Mouse (Mus musculus) kidney, embryonic 16.5 days (tissue): ENCODE results near the gene Prkch. TPM values are rescaled to one million over a fixed set of nuclear protein-coding genes. Genes with fewer than 3 reads are reported as not detected.

ENCODE experiments used
- ATAC-seq: fragments of 200-750 bp; cut with Nextera tagmentation; 2 replicates; pipeline ENCODE4 v1.8.0; 2017; ENCODE audit warnings: moderate TSS enrichment; ENCODE audit not compliant: low FRiP score, low TSS enrichment
- H3K27ac ChIP-seq: fragments of 300-500 bp; sonication (generic); 2 replicates; pipeline ENCODE4 v1.5.1; 2014; ENCODE audit warnings: low read length
- H3K27me3 ChIP-seq: fragments of 300-500 bp; sonication (generic); 2 replicates; pipeline ENCODE4 v1.6.1; 2014; ENCODE audit warnings: low read length, control low read depth, mixed read lengths; ENCODE audit not compliant: insufficient read depth
- H3K36me3 ChIP-seq: fragments of 300-500 bp; sonication (generic); 2 replicates; pipeline ENCODE4 v1.6.1; 2014; ENCODE audit warnings: low read length, control low read depth, mixed read lengths; ENCODE audit not compliant: insufficient read depth
- H3K4me1 ChIP-seq: fragments of 300-500 bp; sonication (generic); 2 replicates; pipeline ENCODE4 v1.6.1; 2014; ENCODE audit warnings: low read length, control low read depth, mixed read lengths; ENCODE audit not compliant: insufficient read depth
- H3K4me2 ChIP-seq: fragments of 300-500 bp; sonication (generic); replicated peaks from 2 replicates; pipeline ENCODE4 v1.6.1; 2014; ENCODE audit warnings: low read depth, low read length
- H3K4me3 ChIP-seq: fragments of 300-500 bp; sonication (generic); 2 replicates; pipeline ENCODE4 v1.5.1; 2014; ENCODE audit warnings: mild to moderate bottlenecking, low read length
- H3K9ac ChIP-seq: fragments of 300-500 bp; sonication (generic); replicated peaks from 2 replicates; pipeline ENCODE4 v1.6.1; 2014; ENCODE audit warnings: low read length
- H3K9me3 ChIP-seq: fragments of 300-500 bp; sonication (generic); 2 replicates; pipeline ENCODE4 v1.6.1; 2016; ENCODE audit warnings: low read length, control low read depth
- WGBS: fragments of 180-500 bp; shearing (Covaris S2); extraction: QIAGEN DNeasy Blood & Tissue Kit; methylation state at CpG from one replicate; pipeline ENCODE4 v1.1.7; 2014; 5-methylcytosine and 5-hydroxymethylcytosine counted together
- polyA plus RNA-seq: library from polyadenylated mRNA; unstranded; fragments of >200 nt; fragmentation: Nextera tagmentation; extraction: Ambion mirVana; gene quantifications from 2 replicates; pipeline ENCODE4 v1.2.1, GENCODE M21; 2015

The Prkch gene
- polyA plus RNA-seq, 1 experiment from 2014 or later: 9.8 TPM

GRCm38 (mm10) chr12:73769536-73769935, 184.9 kb downstream of the Prkch start:
- H3K9ac ChIP-seq: no peak overlapping the region
- no peak overlapping the region for H3K4me3 ChIP-seq
- H3K27me3 ChIP-seq: no peaks in the 10 kb centered on the region
- H3K36me3 ChIP-seq: no peaks in the 10 kb centered on the region
- peaks cover 5% of the 10 kb centered on the region; the same call in 1 of the 2 replicates for H3K4me1 ChIP-seq
- H3K4me2 ChIP-seq: no peak overlapping the region
- no peak overlapping the region for H3K27ac ChIP-seq
- ATAC-seq: no peak
- no peaks in the 10 kb centered on the region for H3K9me3 ChIP-seq
- WGBS: 77% methylated on average over 6 of the region's 6 CpGs

- Histone ChIP-seq H3K9ac (no peak overlapping the region), H3K4me3 (no peak overlapping the region), H3K4me2 (no peak overlapping the region), H3K27me3 (no peaks in the 10 kb centered on the region), H3K27ac (no peak overlapping the region), H3K9me3 (no peaks in the 10 kb centered on the region), H3K4me1 (no peaks in the 10 kb centered on the region), H3K36me3 (no peaks in the 10 kb centered on the region)
- no peak for ATAC-seq
- 97% methylated on average over 1 of the region's 1 CpGs for WGBS
These were observed 186.2 kb downstream of the Prkch start for GRCm38 (mm10) chr12:73770771-73771170.

GRCm38 (mm10) chr12:73774793-73775385, 190.3 kb downstream of the Prkch start:
- H3K27ac ChIP-seq: no peak overlapping the region
- no peaks in the 10 kb centered on the region for H3K27me3 ChIP-seq
- WGBS: 83% methylated on average over 7 of the region's 7 CpGs
- H3K9ac ChIP-seq: no peak overlapping the region
- H3K4me2 ChIP-seq: no peak overlapping the region
- H3K4me3 ChIP-seq: no peak overlapping the region
- no peaks in the 10 kb centered on the region for H3K36me3 ChIP-seq
- H3K9me3 ChIP-seq: no peaks in the 10 kb centered on the region
- no peaks in the 10 kb centered on the region for H3K4me1 ChIP-seq
- no peak for ATAC-seq

GRCm38 (mm10) chr12:73776401-73776945, 191.9 kb downstream of the Prkch start:
- H3K27ac ChIP-seq: no peak overlapping the region
- H3K9ac ChIP-seq: no peak overlapping the region
- no peak overlapping the region for H3K4me2 ChIP-seq
- H3K9me3 ChIP-seq: no peaks in the 10 kb centered on the region
- no peaks in the 10 kb centered on the region for H3K36me3 ChIP-seq
- H3K27me3 ChIP-seq: no peaks in the 10 kb centered on the region
- no peaks in the 10 kb centered on the region for H3K4me1 ChIP-seq
- H3K4me3 ChIP-seq: no peak overlapping the region
- WGBS: 87% methylated on average over 6 of the region's 6 CpGs
- ATAC-seq: no peak

GRCm38 (mm10) chr12:73777673-73778072, 193.1 kb downstream of the Prkch start:
- H3K4me3 ChIP-seq: no peak overlapping the region
- H3K27ac ChIP-seq: no peak overlapping the region
- no peak overlapping the region for H3K4me2 ChIP-seq
- H3K9me3 ChIP-seq: no peaks in the 10 kb centered on the region
- H3K36me3 ChIP-seq: no peaks in the 10 kb centered on the region
- no peak overlapping the region for H3K9ac ChIP-seq
- WGBS: 88% methylated on average over 11 of the region's 11 CpGs
- no peak for ATAC-seq
- no peaks in the 10 kb centered on the region for H3K27me3 ChIP-seq
- no peaks in the 10 kb centered on the region for H3K4me1 ChIP-seq

GRCm38 (mm10) chr12:73779332-73780231, 195.0 kb downstream of the Prkch start:
- ATAC-seq: no peak

GRCm38 (mm10) chr12:73781425-73782032, 196.9 kb downstream of the Prkch start:
- Histone ChIP-seq H3K4me1 (no peaks in the 10 kb centered on the region), H3K27ac (no peak overlapping the region), H3K4me2 (no peak overlapping the region), H3K9ac (no peak overlapping the region), H3K27me3 (no peaks in the 10 kb centered on the region), H3K4me3 (no peak overlapping the region), H3K9me3 (no peaks in the 10 kb centered on the region), H3K36me3 (no peaks in the 10 kb centered on the region)
- ATAC-seq: no peak
- WGBS: 84% methylated on average over 6 of the region's 6 CpGs

More at GRCm38 (mm10) chr12:73779332-73780231, 195.0 kb downstream of the Prkch start:
- H3K9me3 ChIP-seq: no peaks in the 10 kb centered on the region
- no peaks in the 10 kb centered on the region for H3K27me3 ChIP-seq
- no peak overlapping the region for H3K27ac ChIP-seq
- no peak overlapping the region for H3K4me3 ChIP-seq
- H3K36me3 ChIP-seq: no peaks in the 10 kb centered on the region
- no peaks in the 10 kb centered on the region for H3K4me1 ChIP-seq
- WGBS: 47% methylated on average over 13 of the region's 13 CpGs
- no peak overlapping the region for H3K9ac ChIP-seq
- H3K4me2 ChIP-seq: no peak overlapping the region

- Histone ChIP-seq H3K4me1 (peaks cover 13% of the 10 kb centered on the region), H3K27me3 (no peaks in the 10 kb centered on the region), H3K9ac (no peak overlapping the region), H3K4me2 (no peak overlapping the region), H3K27ac (no peak overlapping the region), H3K9me3 (no peaks in the 10 kb centered on the region), H3K4me3 (no peak overlapping the region), H3K36me3 (no peaks in the 10 kb centered on the region)
- peak; percentile 74; the same call in 1 of the 2 replicates for ATAC-seq
- WGBS: 72% methylated on average over 8 of the region's 8 CpGs
These were observed 202.3 kb downstream of the Prkch start for GRCm38 (mm10) chr12:73786909-73787308.

- Histone ChIP-seq H3K4me1 (peaks cover 19% of the 10 kb centered on the region), H3K27ac (no peak overlapping the region), H3K9ac (no peak overlapping the region), H3K4me3 (no peak overlapping the region), H3K9me3 (no peaks in the 10 kb centered on the region), H3K4me2 (no peak overlapping the region), H3K27me3 (no peaks in the 10 kb centered on the region), H3K36me3 (no peaks in the 10 kb centered on the region)
- ATAC-seq: no peak
- WGBS: 57% methylated on average over 3 of the region's 3 CpGs
These were observed 204.3 kb downstream of the Prkch start for GRCm38 (mm10) chr12:73788850-73789249.
